Mouse (Mus musculus) mesoderm, embryonic 11.5 days (tissue): ENCODE measurements around the gene Tdrd9.
A peak's percentile ranks its signal among the peaks of the same experiment; 100 is the strongest.
"Not testable (repeated sequence)": the region's sequence is repeated elsewhere in the genome, so short reads cannot be mapped to it uniquely, and the experiment has no call there.

Source experiments
- DNase-seq: peaks from one replicate; pipeline ENCODE4 v3.0.0-alpha.2; 2012; ENCODE audit warnings: low read depth, low spot score

Gene Tdrd9

DNA sequence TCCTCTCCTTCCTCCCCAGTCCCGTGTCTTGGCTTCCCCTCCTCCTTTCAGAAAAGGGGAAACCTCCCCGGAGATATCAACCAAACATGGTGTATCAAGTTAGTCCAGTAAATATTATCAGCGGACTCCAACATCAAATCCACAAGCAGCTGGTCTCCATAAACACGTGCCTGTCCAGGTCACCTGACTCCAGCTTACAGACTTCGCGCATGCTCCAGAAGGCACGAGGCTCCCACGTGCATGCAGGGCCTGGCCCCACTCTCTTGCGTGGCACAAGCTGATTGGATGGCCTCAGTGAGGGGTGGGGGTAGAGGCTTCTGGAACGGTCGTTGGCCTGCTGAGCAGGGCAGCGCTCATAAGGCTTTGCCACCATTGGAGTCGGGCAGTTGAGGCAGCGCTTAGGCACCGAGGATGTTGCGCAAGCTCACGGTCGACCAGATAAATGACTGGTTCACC, at the start of gene Tdrd9:
Gene Tdrd9 (plus strand): TSS at position 329 of the 456 bp plus-strand sequence.
- DNase-seq, result no peak

DNA sequence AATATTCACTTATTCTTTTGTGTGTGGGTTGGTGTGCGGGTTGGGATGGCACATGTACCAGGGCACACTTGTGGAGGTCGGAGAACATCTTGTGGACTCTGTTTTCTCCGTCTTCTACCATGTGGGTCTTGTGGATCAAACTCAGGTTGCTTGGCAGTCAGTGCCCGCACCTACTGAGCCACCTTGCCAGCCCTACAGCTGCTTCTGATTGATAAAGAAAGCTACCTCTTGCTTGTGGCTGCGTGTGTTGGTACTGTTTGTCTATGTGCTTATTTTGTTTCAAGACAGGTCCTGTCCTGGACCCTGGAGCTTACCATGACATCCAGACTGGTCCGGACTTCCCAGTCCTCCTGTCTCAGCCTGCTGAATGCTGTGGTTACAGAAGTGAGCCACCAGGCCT, 48.2 kb upstream of the Tdrd9 start:
- DNase-seq, result no peak

DNA sequence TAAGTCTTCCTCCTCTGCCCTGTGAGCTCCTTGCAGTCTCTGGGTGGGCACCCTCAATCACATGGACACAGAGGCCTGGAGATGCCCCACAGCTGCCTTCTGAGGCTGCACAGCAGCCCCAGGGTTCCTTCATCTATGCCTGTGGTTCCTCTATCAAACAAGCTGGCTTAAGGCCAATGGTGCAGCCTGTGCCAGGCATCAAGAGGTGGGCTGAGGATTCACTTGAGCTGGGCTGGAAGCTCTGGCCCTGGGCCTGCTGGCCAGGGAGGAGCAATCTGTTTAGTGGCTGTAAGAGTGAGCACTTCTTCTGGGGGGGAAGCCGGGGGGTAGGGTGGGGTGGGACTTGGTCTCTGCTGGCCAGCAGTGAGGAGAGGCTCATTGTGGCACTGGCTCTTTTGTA, 44.0 kb upstream of the Tdrd9 start:
- DNase-seq, result no peak

DNA sequence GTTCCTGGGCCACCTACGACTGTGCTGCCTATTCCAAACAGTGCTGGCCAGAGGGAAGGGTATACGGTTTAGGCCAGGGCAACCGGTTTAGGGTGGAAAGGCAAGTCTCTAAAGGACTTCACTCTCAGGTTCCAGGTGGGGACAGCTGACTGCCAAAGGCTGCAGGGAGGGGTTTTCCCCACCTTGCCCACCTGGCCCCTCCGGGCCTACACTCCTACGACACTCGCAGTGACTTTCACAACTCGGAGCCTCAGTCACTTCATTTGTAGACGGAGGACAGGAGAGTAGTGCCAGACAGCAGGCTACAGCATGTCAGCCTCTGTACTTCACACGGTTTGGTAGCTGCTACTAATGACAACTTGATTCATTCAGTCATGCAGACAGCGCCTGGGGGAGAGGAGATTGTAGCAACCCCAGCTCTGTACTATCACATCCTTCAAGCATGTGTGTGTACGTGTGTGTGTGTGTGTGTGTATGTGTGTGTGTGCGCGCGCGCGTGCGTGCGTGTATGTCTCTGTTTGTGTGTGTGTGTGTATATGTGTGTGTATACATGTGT, 42.9 kb upstream of the Tdrd9 start:
- DNase-seq, result no peak

DNA sequence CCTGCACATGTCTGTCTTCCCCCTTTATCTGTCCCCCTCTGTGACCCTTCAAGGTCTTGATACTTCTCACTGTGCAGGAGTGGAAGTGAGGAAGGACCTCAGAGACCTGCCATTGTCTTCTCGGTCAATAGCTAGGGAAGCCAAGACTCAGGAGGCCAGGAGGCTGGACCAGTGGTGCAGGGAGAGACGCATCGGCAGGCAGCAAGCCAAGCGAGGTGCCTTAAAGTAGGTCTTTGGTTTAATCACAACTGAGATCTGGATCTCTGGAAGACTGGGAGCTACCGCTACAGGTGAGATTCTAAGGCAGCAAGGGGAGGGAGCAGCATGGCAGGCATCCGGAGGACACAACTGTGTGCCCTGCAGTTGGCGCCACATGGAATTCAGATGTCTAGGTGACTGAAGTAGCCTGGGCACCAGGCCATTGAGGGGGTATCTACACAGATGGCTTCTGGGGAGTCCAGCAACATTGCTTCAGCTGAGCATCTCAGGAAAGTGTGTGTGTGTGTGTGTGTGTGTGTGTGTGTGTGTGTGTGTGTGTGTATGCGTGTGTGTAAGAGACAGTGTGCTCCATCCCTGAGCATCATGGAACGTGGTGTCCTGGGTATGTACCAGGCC, 39.8 kb upstream of the Tdrd9 start:
- no peak for DNase-seq

DNA sequence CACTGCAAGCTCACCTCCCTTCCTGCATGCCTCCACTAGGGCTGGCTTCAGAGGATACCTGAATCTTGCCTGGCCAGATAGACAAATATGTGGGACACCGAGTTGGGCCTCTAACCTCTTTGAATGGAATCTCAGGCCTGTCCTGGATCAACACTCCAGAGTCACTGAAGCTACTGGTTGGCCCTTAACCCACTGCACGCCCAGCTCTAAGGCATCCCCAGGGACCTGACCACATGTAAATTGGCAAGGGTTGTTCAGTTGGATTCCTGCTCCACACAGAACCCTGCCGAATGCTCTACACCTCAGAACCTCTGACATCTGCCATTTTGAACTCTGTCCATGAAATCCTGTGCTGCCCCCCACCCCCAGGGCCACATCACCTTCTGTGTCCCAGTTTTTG, 38.8 kb upstream of the Tdrd9 start:
- DNase-seq, result no peak

DNA sequence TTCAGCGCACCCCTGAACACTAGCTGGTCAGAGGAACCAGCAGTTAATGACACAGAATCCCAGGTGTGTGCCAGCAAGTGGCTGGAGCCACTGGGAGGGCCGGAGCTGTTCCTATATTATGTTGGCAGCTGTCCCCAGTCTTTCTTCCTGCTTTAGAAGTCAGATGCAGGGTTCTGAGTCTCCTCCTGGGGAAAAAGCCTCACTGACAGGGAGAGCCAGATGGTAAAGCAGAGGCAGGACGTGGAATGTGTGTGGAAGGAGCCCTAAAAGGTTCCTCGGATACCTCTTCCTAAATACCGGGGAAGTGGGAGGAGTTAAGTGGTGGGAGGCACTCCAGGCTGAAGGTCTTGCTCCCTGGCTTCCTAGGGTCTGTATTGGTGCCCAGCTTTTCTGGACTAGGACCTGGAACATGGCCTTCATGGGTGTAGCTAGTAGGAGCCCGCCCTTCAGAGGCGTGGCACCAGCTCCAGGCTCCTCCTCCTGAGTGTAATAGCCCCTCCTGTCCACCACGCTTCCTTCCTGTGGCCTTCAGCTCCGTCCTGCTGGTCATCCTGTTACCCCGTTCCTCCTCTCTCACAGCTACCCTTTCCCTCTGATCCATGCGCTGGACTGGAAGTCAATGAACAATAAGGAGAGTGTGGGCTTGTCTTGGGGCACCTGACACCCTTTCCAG, 38.2 kb upstream of the Tdrd9 start:
- no peak for DNase-seq

DNA sequence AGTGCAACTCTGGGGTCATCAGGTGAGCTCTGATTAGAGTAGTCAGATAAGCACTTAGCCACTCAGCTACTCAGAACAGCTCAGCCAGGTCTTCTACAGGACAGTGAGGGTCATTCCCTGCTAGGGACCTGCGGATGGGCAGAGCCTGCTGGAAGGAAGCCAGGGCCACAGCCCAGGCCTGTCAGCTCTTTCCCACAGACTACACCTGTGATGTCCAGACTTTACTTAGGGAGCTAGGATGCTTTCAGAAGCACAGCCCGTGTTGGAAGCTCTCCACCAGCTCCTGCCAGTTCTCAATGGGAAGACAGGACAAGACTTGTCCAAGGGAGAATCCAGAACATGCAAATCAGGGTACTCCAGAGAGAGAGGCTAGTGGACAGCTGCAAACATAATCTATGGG, 37.4 kb upstream of the Tdrd9 start:
- DNase-seq, result no peak

DNA sequence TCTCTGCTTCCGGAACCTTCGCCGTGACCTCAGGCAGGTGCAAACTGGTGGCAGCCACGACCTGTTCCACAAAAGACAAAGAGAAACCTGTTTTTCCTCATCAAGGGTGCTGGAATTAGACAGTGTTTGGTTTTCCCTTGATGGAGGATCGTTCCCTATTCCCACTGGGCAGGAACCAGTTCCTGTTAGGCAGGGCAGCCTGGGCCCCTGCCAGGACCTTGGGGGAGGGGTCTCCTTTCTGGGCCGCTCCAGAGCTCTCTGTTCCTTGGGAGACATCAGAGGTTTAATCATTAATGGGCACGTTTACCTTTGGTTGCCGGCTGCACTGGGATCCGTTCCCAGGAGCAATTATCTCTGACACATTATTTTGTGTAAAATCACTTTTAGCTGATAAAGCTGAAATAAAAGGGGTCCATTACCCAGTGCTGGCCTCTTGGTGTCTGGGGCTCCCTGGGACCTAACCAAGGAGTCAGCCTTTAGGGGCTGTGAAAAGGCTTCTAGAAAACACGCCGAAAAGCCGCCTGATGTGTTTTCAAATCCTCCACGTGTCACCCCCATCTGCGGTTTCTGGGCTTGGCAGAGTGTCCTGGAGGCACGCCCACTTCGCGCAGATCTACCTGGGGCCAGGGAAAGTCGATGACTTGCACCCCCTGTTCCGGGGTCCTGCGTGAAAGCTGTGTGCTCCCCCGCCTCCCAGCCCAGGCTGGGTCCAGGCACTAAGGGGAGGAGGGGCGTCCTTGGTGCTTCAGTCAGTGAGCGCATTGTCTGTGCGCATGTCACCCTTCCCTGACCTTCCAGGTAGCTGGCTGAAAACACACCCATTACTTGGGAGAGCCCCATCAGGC, 34.4 kb upstream of the Tdrd9 start:
- DNase-seq, result no peak

DNA sequence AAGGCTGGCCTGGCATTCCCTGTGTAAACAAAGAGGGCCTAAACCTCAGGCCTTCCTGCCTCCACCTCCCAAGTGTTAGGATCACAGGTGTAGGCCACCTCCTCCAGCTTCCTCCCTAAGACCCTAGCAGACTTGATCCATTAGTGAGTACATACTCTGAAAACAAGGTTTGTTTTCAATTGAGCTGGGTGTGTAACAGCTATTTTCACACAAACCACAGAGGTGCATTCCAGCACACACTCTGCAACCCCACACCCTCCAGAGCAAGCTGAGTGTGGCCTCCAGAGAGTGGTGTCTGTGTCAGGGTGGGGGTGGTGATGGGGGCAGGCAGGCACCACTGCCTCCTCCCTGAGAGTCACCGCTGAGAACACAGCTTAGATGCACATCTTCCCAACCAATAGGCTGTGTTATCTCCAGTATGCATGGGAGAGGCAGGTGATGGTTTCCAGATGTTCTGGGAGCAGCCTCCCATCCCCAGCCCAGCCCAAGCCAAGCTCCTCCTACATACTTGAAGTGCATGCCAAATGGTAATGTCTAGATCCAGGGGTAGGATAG, 32.7 kb upstream of the Tdrd9 start:
- peak; percentile 71 for DNase-seq

DNA sequence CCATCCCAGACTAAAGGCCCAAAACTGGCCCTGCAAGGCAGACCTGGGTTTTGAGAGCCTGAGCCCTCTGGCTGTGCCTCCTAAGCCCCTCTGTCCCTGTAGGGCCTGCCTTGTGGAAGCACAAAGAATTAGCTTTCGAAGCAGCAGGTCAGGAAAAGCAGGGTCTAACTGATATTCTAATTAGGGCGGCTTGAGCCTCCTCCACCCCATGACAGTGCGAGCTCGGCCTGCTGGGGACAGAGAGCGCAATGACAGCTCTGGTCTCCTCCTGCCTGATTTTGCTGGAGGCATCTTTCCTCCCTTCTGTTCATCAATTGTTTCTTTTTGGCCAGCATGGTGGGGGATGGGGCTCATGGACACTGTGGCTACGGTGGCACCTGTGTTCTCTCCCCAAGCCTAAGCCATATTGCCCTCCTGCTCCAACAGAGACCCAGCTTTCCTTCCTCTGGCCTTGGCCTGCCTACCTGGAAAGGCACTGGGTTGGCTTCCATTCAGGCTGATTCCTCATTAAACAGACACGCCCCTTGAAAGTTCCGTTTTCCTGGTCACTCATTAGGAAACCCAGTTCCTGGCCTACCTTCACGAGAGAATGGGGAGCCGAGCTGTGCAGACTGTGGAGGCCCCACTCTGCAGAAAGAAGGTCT, 27.8 kb upstream of the Tdrd9 start:
- no peak for DNase-seq

DNA sequence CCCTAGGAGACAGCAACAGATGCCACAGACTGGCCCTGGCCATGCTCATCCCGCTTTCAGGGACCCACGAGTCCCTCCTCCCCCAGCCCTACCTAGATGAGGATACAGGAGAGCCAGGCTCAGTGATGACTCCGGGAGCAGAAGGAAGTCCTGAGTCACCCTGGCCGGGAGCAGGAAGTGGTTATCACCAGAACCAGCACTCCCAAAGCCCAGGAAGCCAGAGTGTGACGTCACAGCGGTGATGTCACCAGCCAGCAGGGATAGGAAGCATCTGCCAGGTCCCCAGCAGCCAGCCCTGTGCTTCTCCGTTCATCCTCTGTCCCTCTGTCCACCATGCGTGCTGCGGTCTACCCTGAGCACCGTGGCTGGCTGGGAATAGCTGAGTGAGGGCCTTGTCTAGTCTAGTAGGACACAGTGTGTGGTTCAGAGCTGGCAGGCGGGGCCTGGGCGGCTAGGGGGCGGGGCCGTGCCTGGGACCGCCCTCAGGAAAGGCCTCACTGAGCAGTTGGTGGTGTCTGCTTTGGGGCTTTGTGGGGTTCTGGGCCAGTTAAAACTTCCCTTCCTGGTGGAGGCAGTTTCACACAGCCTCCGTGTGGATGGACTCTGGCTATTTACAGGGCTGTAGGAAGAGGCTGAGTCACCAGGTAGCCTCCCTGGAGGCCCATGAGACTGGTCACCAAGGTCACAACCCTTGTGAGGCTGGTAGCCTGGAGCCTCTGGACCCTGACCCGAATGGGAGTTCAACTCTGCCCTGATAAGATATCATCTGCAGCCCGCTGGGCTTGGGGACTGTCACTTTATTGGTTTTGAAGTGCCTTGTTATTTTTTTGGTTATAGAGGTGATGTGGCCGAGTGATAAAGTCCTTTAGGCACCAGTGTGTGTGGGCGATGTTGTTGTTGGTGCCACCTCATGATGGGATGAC, 27.0 kb upstream of the Tdrd9 start:
- DNase-seq, result not testable (repeated sequence)

DNA sequence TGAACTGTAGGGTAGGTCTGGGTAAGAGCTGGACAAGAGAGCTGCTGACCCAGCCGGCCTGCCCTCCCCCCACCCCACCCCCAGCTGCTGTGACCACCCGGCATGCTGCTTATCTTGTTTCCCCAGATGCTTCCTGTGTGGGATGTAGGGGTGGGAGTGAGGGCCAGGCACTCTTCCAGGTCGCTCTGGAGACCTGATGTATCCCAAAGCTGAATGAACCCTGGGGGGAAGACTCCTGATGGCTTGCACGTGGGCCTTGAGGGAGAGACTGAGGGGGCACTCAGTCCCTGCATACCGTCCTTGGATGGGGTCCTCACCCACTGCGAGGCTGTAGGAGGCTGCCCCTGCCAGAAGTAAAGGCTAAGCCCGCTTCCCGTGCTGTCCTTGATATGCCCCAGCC, 26.2 kb upstream of the Tdrd9 start:
- no peak for DNase-seq

DNA sequence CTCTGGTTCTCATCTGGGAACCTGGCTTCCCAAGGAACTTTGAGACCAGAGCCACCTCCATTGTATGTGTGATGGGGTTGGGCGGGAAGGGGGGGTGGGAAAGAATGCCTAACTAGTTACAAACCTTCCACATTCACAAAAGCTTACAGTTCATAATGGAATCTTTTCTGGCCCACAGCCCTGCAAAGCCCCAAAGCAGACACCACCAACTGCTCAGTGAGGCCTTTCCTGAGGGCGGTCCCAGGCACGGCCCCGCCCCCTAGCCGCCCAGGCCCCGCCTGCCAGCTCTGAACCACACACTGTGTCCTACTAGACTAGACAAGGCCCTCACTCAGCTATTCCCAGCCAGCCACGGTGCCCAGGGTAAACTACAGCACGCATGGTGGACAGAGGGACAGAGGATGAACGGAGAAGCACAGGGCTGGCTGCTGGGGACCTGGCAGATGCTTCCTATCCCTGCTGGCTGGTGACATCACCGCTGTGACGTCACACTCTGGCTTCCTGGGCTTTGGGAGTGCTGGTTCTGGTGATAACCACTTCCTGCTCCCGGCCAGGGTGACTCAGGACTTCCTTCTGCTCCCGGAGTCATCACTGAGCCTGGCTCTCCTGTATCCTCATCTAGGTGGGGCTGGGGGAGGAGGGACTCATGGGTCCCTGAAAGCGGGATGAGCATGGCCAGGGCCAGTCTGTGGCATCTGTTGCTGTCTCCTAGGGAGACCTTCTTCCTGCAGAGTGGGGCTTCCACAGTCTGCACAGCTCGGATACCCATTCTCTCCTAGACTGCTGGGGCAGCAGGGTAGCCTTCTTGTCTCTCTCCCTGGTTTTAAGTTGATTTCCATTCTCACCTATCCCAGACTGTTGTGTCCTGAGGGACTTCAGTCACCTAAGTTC, 25.3 kb upstream of the Tdrd9 start:
- not testable (repeated sequence) for DNase-seq

DNA sequence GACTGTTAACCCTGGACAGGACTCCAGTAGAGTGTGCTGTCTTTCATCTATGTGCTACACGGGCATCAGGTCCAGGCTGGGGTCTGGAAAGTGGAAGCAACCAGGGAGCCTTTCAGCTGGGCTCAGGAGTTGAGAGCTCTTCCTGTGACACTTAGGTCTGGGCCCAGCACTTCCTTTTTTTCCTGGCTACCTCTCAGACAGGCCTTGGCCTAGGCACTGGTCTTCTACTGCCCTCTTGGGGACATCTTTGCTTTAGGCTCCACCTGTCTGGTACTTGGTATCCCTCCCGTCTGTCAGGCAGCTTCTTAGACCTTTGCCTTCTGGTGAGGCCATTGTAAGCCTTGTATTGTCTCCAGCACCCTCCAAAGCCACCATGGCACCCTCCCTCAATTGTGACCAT, 24.6 kb upstream of the Tdrd9 start:
- DNase-seq, result no peak

DNA sequence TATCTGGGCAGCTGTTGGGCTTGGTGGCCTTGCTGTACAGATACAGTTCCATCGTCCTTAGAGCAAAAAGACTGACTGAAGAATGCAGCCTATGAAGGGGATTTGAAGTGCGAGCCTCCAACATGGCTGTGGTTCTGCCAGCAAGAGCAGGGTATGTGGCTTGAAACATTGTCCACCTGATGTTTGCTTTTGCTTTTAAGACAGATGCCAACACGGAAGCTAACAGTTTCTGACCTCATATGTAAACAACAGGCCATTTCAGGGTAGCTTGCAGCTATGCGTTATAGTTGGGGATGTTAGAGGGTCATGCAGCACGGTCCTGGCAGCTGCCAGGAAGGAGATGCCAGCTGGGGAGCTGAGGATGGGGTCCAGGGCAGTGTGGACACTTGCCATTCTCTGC, 20.9 kb upstream of the Tdrd9 start:
- DNase-seq, result no peak

DNA sequence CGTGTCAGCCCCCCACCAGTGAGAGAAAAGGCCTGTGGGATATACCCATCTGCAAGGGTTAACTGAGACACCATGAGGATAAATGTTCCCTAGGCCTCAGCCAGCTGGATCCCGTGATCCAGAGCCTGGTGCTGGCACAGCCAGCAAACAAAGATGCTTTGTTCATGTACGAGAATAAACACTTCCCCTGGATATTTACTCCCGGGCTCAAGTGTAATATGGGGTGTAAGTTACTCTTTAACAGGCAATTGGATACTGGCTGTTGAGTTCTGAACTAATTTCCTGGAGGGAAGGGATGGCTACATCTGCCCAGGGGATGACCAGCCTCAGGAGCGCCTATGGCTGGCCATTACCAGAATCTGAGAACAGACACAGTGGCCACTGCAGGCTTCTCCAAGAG, 19.7 kb upstream of the Tdrd9 start:
- no peak for DNase-seq

DNA sequence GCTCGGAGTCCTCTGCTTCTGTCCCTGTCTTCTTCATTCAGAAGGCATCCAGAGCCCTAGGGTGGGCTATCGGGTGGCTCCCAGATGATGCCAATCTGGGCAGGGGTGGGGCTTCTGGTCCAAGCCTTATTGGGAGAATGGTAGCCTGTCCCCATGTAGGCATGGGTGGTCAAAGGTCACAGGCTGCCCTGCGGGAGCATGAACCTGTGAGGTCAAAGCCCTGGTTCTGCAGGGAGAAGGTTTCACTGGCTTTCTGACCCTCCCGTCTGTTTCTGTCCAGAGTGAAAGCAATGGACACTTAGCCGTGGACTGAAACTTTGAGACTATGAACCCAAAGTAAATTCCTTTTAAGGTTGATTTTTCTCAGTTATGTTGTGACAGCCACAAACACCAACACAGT, 15.2 kb upstream of the Tdrd9 start:
- no peak for DNase-seq

DNA sequence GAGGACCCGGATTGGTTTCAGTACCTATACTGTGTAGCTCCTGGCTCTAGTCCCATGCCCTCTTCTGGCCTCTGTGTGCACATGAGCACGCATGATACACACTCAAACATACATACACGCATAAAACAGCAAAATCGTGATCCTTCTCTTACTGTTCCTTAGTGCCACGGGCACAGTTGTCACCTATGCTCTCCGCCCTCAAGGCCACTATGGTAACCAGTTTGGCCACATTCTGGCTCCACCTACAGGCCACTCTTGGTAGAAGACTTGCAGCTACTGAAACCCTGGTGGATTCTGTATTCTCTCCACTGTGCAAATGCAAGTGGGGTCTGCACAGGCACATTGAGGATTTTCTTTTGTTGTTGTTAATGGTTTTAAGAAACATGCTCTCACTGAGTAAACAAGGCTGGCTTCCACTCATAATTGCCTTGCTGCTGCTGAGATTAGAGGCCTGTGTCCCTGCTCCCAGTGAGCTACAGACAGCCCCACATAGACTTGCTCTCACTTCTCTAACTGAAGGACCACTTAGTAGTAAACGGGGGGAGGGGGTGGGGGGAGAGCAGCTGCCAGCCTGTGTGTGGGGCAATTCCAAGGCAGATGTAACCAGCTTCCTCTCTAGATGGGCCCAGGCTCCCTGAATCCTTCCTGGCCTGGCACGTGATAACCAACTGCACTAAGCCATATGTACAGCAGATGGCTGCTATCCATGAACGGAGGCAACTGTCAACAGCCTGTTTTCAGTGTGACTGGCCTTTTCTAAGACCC, 13.1 kb upstream of the Tdrd9 start:
- peak; percentile 59 for DNase-seq
